Comparison of ENCODE assay signal across 10 mouse cellular contexts in genomic region chr10:93168067-93168466, GRCm38 (mm10). TPM values are rescaled to one million over a fixed set of nuclear protein-coding genes. Genes with fewer than 3 reads are reported as not detected.
A peak's percentile ranks its signal among the peaks of the same experiment; 100 is the strongest.
DNase-seq lines count a peak whose midpoint lies in the region; ATAC-seq and TF ChIP-seq lines count a peak whose summit lies in the region.
"Had no signal": no experiment of that assay in that cellular context is flagged by ENCODE, and none has a peak within 500 bp of the region (broad histone marks: within the 10 kb centered on the region; RNA-seq: fewer than 3 reads in every experiment).

No protein-coding gene starts in this region.

- H3K4me2 ChIP-seq in midbrain, embryonic 11.5 days, result no peak overlapping the region
- H3K4me2 ChIP-seq in midbrain, postnatal 0 days (ENCODE audit: low read depth, low read length, poor library complexity, severe bottlenecking), result no peak overlapping the region

- peak overlapping the region; percentile 9; the same call in 1 of the 2 replicates for H3K27ac ChIP-seq in gastrocnemius, adult 2 months
- no peak overlapping the region for H3K27ac ChIP-seq in midbrain, embryonic 11.5 days (ENCODE audit: low read depth, low read length)
- no peak overlapping the region for H3K27ac ChIP-seq in midbrain, postnatal 0 days (ENCODE audit: low read depth, low read length)

- TF ChIP-seq CTCF in gastrocnemius, adult 2 months (IDR thresholded peaks at IDR 0.05), result no peak
- no peak for TF ChIP-seq CTCF in midbrain, postnatal 0 days (IDR thresholded peaks at IDR 0.05)

- H3K36me3 ChIP-seq in midbrain, embryonic 11.5 days (ENCODE audit: control insufficient read depth, insufficient read depth, low read length), result no peaks in the 10 kb centered on the region
- H3K36me3 ChIP-seq in midbrain, postnatal 0 days (ENCODE audit: insufficient read depth, low read length), result no peaks in the 10 kb centered on the region

- H3K9ac ChIP-seq in midbrain, embryonic 11.5 days (ENCODE audit: low read length), result no peak overlapping the region
- no peak overlapping the region for H3K9ac ChIP-seq in midbrain, postnatal 0 days (replicated peaks; ENCODE audit: low read length, poor library complexity, severe bottlenecking)

- peaks cover 33% of the 10 kb centered on the region for H3K4me1 ChIP-seq in midbrain, embryonic 11.5 days (ENCODE audit: control insufficient read depth, insufficient read depth, low read length)
- H3K4me1 ChIP-seq in midbrain, postnatal 0 days (ENCODE audit: insufficient read depth, low read length), result peaks cover 18% of the 10 kb centered on the region

- no peaks in the 10 kb centered on the region for H3K27me3 ChIP-seq in midbrain, embryonic 11.5 days (ENCODE audit: control insufficient read depth, insufficient read depth, low read length)
- no peaks in the 10 kb centered on the region for H3K27me3 ChIP-seq in midbrain, postnatal 0 days (ENCODE audit: insufficient read depth, low read length)

- no peak overlapping the region for H3K4me3 ChIP-seq in gastrocnemius, adult 2 months
- no peak overlapping the region for H3K4me3 ChIP-seq in midbrain, embryonic 11.5 days (ENCODE audit: low read depth, low read length)
- H3K4me3 ChIP-seq in midbrain, postnatal 0 days (ENCODE audit: low read depth, low read length), result no peak overlapping the region

- peak; percentile 55 for ATAC-seq in midbrain, embryonic 11.5 days (ENCODE audit: low FRiP score)
- ATAC-seq in midbrain, postnatal 0 days (ENCODE audit: low FRiP score), result no peak
- peak; percentile 27 to 30; a peak in 3 of 4 replicates for ATAC-seq in hematopoietic stem cell, adult 5-6 weeks (replicated peaks in 1 of 2; ENCODE audit: insufficient read depth in 1 of 2, low FRiP score in 2 of 2, low TSS enrichment in 1 of 2, low read depth in 1 of 2, poor library complexity in 2 of 2, severe bottlenecking in 2 of 2)

- DNase-seq in gastrocnemius, adult 2 months, result no peak
- no peak for DNase-seq in gastrocnemius, adult 8-10 months (ENCODE audit: low spot score in 2 of 2)
- peak; percentile 87 for DNase-seq in midbrain, embryonic 11.5 days (ENCODE audit: low spot score, missing footprints)
- DNase-seq in midbrain, postnatal 0 days (ENCODE audit: low spot score), result no peak
- DNase-seq in retina, embryonic 14.5 days (ENCODE audit: low spot score), result peak; percentile 33
- no peak for DNase-seq in left cerebral cortex, adult 18-20 months (ENCODE audit: low spot score in 2 of 2)
- no peak for DNase-seq in kidney, adult 11 months
- DNase-seq: cerebellum, postnatal 10 days; gastrocnemius, postnatal 14 days had no signal

- H3K9me3 ChIP-seq in midbrain, embryonic 11.5 days (ENCODE audit: control insufficient read depth, low read length), result no peaks in the 10 kb centered on the region
- H3K9me3 ChIP-seq in midbrain, postnatal 0 days (ENCODE audit: low read length), result no peaks in the 10 kb centered on the region

- 41% methylated on average over 4 of the region's 4 CpGs for WGBS in midbrain, embryonic 11.5 days
- WGBS in midbrain, postnatal 0 days, result 18% methylated on average over 4 of the region's 4 CpGs

- intact Hi-C loops in gastrocnemius, adult 2 months (cut with DNase I), result no loop called here

RNA-seq across cellular contexts. Expression of gene Cdk17, which starts 7.4 kb away (rescaled TPM):
- 1 to 10 TPM; 5.4 to 6.1 TPM for total RNA-seq in gastrocnemius, adult 2 months (2021)
- total RNA-seq in gastrocnemius, adult 8-10 months (2022), result 1 to 10 TPM; 3.3 to 6.1 (median 4.2) TPM
- polyA plus RNA-seq in midbrain, embryonic 11.5 days (2014; fragmentation: Nextera tagmentation; extraction: Ambion mirVana), result 36.8 and 40.3 TPM in 2 replicates
- total RNA-seq in midbrain, postnatal 0 days (2014; rRNA removed), result 91.1 and 105 TPM in 2 replicates
- 33.4 and 34.3 TPM in 2 replicates for polyA plus RNA-seq in midbrain, postnatal 0 days (2015; fragmentation: Nextera tagmentation; extraction: Ambion mirVana)
- 131 and 146 TPM in 2 replicates for total RNA-seq in hematopoietic stem cell, adult 5-6 weeks (2017)
- total RNA-seq in left cerebral cortex, adult 18-20 months (2021), result 100 to 1,000 TPM; 220 to 224 TPM

Comparison
In these comparisons a context has a peak if more than half of its experiments do, and no peak if none do; other contexts are left out.
1. DNase-seq: peak in midbrain, embryonic 11.5 days (single experiment) and retina, embryonic 14.5 days (single experiment); none in gastrocnemius, adult 2 months (single experiment), gastrocnemius, adult 8-10 months (0 of 2), midbrain, postnatal 0 days (single experiment), left cerebral cortex, adult 18-20 months (0 of 2) and kidney, adult 11 months (single experiment).
2. RNA of gene Cdk17, which starts 7.4 kb away (total RNA-seq): 220 to 224 TPM in left cerebral cortex, adult 18-20 months, 131 to 146 TPM in hematopoietic stem cell, adult 5-6 weeks and 91.1 to 105 TPM in midbrain, postnatal 0 days; 5.4 to 6.1 TPM in gastrocnemius, adult 2 months and 3.3 to 6.1 TPM in gastrocnemius, adult 8-10 months; every median in the first group is over 10 times any median in the second.